9 mouse cellular contexts compared by ENCODE assay signal in the genomic region with DNA sequence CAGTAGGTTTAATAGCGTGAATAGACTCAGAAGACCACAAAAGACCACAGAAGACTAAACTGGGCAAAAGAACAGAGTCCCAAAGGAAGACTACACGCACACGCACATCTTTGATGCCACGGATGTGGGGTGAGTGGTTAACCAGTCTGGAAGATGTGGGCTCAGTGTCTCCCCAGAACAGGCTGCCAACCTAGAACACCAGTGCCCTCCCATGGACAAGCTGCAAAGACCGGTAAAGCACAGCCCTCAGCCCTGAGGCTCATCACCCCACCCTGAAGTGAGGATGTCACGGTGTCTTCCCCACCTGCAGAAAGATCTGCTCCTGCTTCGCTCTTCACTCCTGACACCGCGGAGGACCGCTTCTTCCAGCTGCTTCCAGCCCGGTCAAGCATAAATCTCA.
DNase-seq lines count a peak whose midpoint lies in the region; ATAC-seq and TF ChIP-seq lines count a peak whose summit lies in the region.
"Had no signal": no experiment of that assay in that cellular context is flagged by ENCODE, and none has a peak within 500 bp of the region (broad histone marks: within the 10 kb centered on the region; RNA-seq: fewer than 3 reads in every experiment).

No protein-coding gene starts in this region.

- H3K4me1 ChIP-seq in heart, embryonic 12.5 days (replicated peaks): peaks cover 6% of the 10 kb centered on the region; the same call in 1 of the 2 replicates
- no peaks in the 10 kb centered on the region; the same call in 1 of the 2 replicates for H3K4me1 ChIP-seq in bone marrow, adult 2 months (ENCODE audit: control insufficient read depth, insufficient read depth, low read length)

- intact Hi-C loops in left cerebral cortex, postnatal 36 days (cut with DNase I): loop anchor here (2.0 to 10.0 kb wide), 3 partner anchors 214 to 652 kb away; partner anchors contain the start of gene Ntrk2

- H3K27ac ChIP-seq in heart, embryonic 12.5 days (ENCODE audit: poor library complexity, severe bottlenecking): no peak overlapping the region
- no peak overlapping the region for H3K27ac ChIP-seq in bone marrow, adult 2 months (ENCODE audit: control insufficient read depth, insufficient read depth, low read depth, low read length, poor library complexity)

- ATAC-seq in heart, embryonic 12.5 days (ENCODE audit: insufficient number of reproducible peaks, low FRiP score): no peak
- ATAC-seq in granulocyte monocyte progenitor cell, adult 5-6 weeks (replicated peaks; ENCODE audit: poor library complexity, severe bottlenecking): peak; percentile 40; the same call in 1 of the 2 replicates

- H3K27me3 ChIP-seq in heart, embryonic 12.5 days (replicated peaks): 0 out of 2 replicates have a peak, but pooled peaks cover 3% of the 10 kb centered on the region

- DNase-seq in heart, adult 11 months: peak; percentile 51
- peak; percentile 59 to 62 for DNase-seq in left cerebral cortex, postnatal 36 days (ENCODE audit: low spot score in 2 of 2)
- DNase-seq in gastrocnemius, adult 18-20 months (ENCODE audit: low spot score): no peak
- no peak for DNase-seq in ovary, postnatal 10 days (ENCODE audit: low spot score)
- DNase-seq in gastrocnemius, adult 8-10 months (ENCODE audit: low spot score in 2 of 2): no peak
- DNase-seq: lung, adult 18-20 months had no signal

- H3K9ac ChIP-seq in heart, embryonic 12.5 days: no peak overlapping the region

- TF ChIP-seq CTCF in bone marrow, adult 2 months (IDR thresholded peaks at IDR 0.05; ENCODE audit: control insufficient read depth, insufficient read depth, low read length): 0 out of 2 replicates have a peak, but pooled peaks have one; percentile 34

- WGBS in heart, embryonic 12.5 days: 71% methylated on average over 11 of the region's 11 CpGs
- WGBS in bone marrow, adult 2 months: 73% methylated on average over 11 of the region's 11 CpGs

- no peak overlapping the region for H3K4me3 ChIP-seq in heart, embryonic 12.5 days
- H3K4me3 ChIP-seq in bone marrow, adult 2 months (replicated peaks; ENCODE audit: control insufficient read depth, low read depth, low read length): no peak overlapping the region

- no peaks in the 10 kb centered on the region for H3K36me3 ChIP-seq in heart, embryonic 12.5 days

- no peak for TF ChIP-seq POLR2A in bone marrow, adult 2 months (IDR thresholded peaks at IDR 0.05; ENCODE audit: borderline replicate concordance, control insufficient read depth, low read depth, low read length)

- H3K4me2 ChIP-seq in heart, embryonic 12.5 days: no peak overlapping the region

- H3K9me3 ChIP-seq in heart, embryonic 12.5 days (replicated peaks): peaks cover 2% of the 10 kb centered on the region; the same call in 1 of the 2 replicates

Comparison
In these comparisons a context has a peak if more than half of its experiments do, and no peak if none do; other contexts are left out.
1. DNase-seq: peak in heart, adult 11 months (single experiment) and left cerebral cortex, postnatal 36 days (2 of 2); none in gastrocnemius, adult 18-20 months (single experiment), ovary, postnatal 10 days (single experiment) and gastrocnemius, adult 8-10 months (0 of 2).